Mouse (Mus musculus) thymus, postnatal 14 days (tissue): ENCODE results near the gene Ccpg1os.

Source experiments
- DNase-seq: peaks from one replicate; pipeline ENCODE4 v3.0.0; 2021

Ccpg1os gene

GRCm38 (mm10) chr9:72975242-72975641, 9.9 kb downstream of the Ccpg1os start:
- DNase-seq = no peak

- no peak for DNase-seq
These were observed 10.4 kb downstream of the Ccpg1os start for GRCm38 (mm10) chr9:72974734-72975133.

GRCm38 (mm10) chr9:72972984-72973383, 12.2 kb downstream of the Ccpg1os start:
- no peak for DNase-seq

- DNase-seq = no peak
These were observed 12.7 kb downstream of the Ccpg1os start for GRCm38 (mm10) chr9:72972435-72972834.

GRCm38 (mm10) chr9:72969874-72970273, 15.3 kb downstream of the Ccpg1os start:
- DNase-seq = peak; percentile 39

GRCm38 (mm10) chr9:72968349-72969061, 16.7 kb downstream of the Ccpg1os start:
- DNase-seq = peak; percentile 62

GRCm38 (mm10) chr9:72961959-72962358, 23.2 kb downstream of the Ccpg1os start:
- DNase-seq = peak; percentile 82

- no peak for DNase-seq
These were observed 23.8 kb downstream of the Ccpg1os start for GRCm38 (mm10) chr9:72961346-72961745.

GRCm38 (mm10) chr9:72958521-72959450, 26.4 kb downstream of the Ccpg1os start, which contains the start of the genes Dyx1c1 and Gm44503:
Gene Dyx1c1 (plus strand): TSS chr9:72958785.
Gene Gm44503 (plus strand): TSS chr9:72958852.
- DNase-seq = peak; percentile 85

GRCm38 (mm10) chr9:72955546-72955945, 29.6 kb downstream of the Ccpg1os start:
- peak; percentile 70 for DNase-seq

GRCm38 (mm10) chr9:72954746-72955145, 30.4 kb downstream of the Ccpg1os start:
- DNase-seq = peak; percentile 36

GRCm38 (mm10) chr9:72949572-72949971, 35.6 kb downstream of the Ccpg1os start:
- DNase-seq = peak; percentile 29

GRCm38 (mm10) chr9:72947010-72947409, 38.2 kb downstream of the Ccpg1os start:
- DNase-seq = no peak

- DNase-seq = no peak
These were observed 40.9 kb downstream of the Ccpg1os start for GRCm38 (mm10) chr9:72944286-72944685.

GRCm38 (mm10) chr9:72943424-72943823, 41.8 kb downstream of the Ccpg1os start:
- peak; percentile 16 for DNase-seq

- no peak for DNase-seq
These were observed 48.9 kb downstream of the Ccpg1os start for GRCm38 (mm10) chr9:72936301-72936700.

GRCm38 (mm10) chr9:72935309-72935708, 49.9 kb downstream of the Ccpg1os start:
- DNase-seq = no peak

GRCm38 (mm10) chr9:72931166-72931790, 53.9 kb downstream of the Ccpg1os start:
- no peak for DNase-seq
